Mouse (Mus musculus) CH12.LX (cell line): ENCODE data around the gene Ttyh3. TPM values are rescaled to one million over a fixed set of nuclear protein-coding genes. Genes with fewer than 3 reads are reported as not detected.

Experiments
- DNase-seq: peaks from one replicate; pipeline ENCODE4 v3.0.0-alpha.2; 2013; ENCODE audit errors: extremely low read depth
- H3K27ac ChIP-seq: 2 replicates; pipeline ENCODE4 v1.5.1; 2012; ENCODE audit warnings: low read depth, mild to moderate bottlenecking, control low read depth, moderate library complexity; ENCODE audit not compliant: insufficient read depth
- H3K27me3 ChIP-seq: replicated peaks from 2 replicates; pipeline ENCODE3; 2012; ENCODE audit warnings: inconsistent platforms
- H3K36me3 ChIP-seq, 2 experiments: replicated peaks in 1 of 2; 2 replicates each; pipeline versions ENCODE3 to v1.6.1; 2012; ENCODE audit warnings: inconsistent platforms in 1 of 2, low read length in 1 of 2, mild to moderate bottlenecking in 1 of 2, mixed read lengths in 1 of 2, moderate library complexity in 1 of 2; ENCODE audit not compliant: control insufficient read depth in 1 of 2, insufficient read depth in 1 of 2
- H3K4me1 ChIP-seq, 2 experiments: 2 replicates each; pipeline ENCODE4 v1.6.1; 2012; ENCODE audit warnings: inconsistent platforms in 1 of 2, moderate library complexity in 1 of 2; ENCODE audit not compliant: insufficient read depth in 2 of 2, control insufficient read depth in 1 of 2
- H3K4me2 ChIP-seq: 2 replicates; pipeline ENCODE4 v1.6.1; 2012; ENCODE audit warnings: low read depth, mild to moderate bottlenecking, control low read depth; ENCODE audit not compliant: poor library complexity, insufficient read depth, severe bottlenecking
- H3K4me3 ChIP-seq, 3 experiments: fragments of 150-350 bp in 1 of 3; sonication (generic) in 1 of 3; replicated peaks in 1 of 3; 2 replicates each; pipeline versions ENCODE3 to v1.5.1; 2011 to 2012; ENCODE audit warnings: low read depth in 2 of 3, low read length in 2 of 3, mild to moderate bottlenecking in 2 of 3, moderate library complexity in 2 of 3, control low read depth in 1 of 3, improper control_type of control experiment in 1 of 3, inconsistent platforms in 1 of 3, mixed read lengths in 1 of 3; ENCODE audit not compliant: poor library complexity in 1 of 3
- H3K79me2 ChIP-seq: replicated peaks from 2 replicates; pipeline ENCODE4 v1.6.1; 2012; ENCODE audit warnings: mild to moderate bottlenecking, moderate library complexity; ENCODE audit not compliant: control insufficient read depth, poor library complexity, insufficient read depth, severe bottlenecking; ENCODE audit errors: extremely low read depth
- H3K9ac ChIP-seq: 2 replicates; pipeline ENCODE4 v1.6.1; 2012; ENCODE audit warnings: low read depth, mild to moderate bottlenecking, control low read depth, moderate library complexity; ENCODE audit not compliant: insufficient read depth
- H3K9me3 ChIP-seq: replicated peaks from 2 replicates; pipeline ENCODE3; 2012; ENCODE audit warnings: low read length, inconsistent platforms, mixed read lengths
- CHD1 ChIP-seq: IDR thresholded peaks from 2 replicates; pipeline ENCODE4 v1.6.1; 2012; ENCODE audit warnings: low read depth, low read length, improper control_type of control experiment, inconsistent platforms
- E2F4 ChIP-seq: IDR thresholded peaks from 2 replicates; pipeline ENCODE4 v1.6.1; 2011; ENCODE audit warnings: low read depth, low read length, improper control_type of control experiment; ENCODE audit not compliant: insufficient replicate concordance
- ELF1 ChIP-seq: IDR thresholded peaks from 2 replicates; pipeline ENCODE4 v1.6.1; 2014; ENCODE audit warnings: low read depth, mild to moderate bottlenecking, inconsistent platforms, low read length, improper control_type of control experiment
- EP300 ChIP-seq: IDR thresholded peaks from 2 replicates; pipeline ENCODE4 v1.6.1; 2011; ENCODE audit warnings: low read length, improper control_type of control experiment
- ETS1 ChIP-seq: conservative IDR thresholded peaks from 2 replicates; pipeline ENCODE4 v1.6.1; 2012; ENCODE audit warnings: low read depth, mild to moderate bottlenecking, inconsistent platforms, low read length, improper control_type of control experiment, moderate library complexity
- IRF4 ChIP-seq: IDR thresholded peaks from 2 replicates; pipeline ENCODE4 v1.6.1; 2014; ENCODE audit warnings: low read depth, mild to moderate bottlenecking, inconsistent platforms, low read length, improper control_type of control experiment
- MAFK ChIP-seq: IDR thresholded peaks from 2 replicates; pipeline ENCODE4 v1.6.1; 2011; ENCODE audit warnings: low read length, improper control_type of control experiment; ENCODE audit not compliant: insufficient replicate concordance
- MAX ChIP-seq: IDR thresholded peaks from 2 replicates; pipeline ENCODE4 v1.6.1; 2011; ENCODE audit warnings: low read length, improper control_type of control experiment
- MAZ ChIP-seq: IDR thresholded peaks from 2 replicates; pipeline ENCODE4 v1.6.1; 2012; ENCODE audit warnings: low read depth, mild to moderate bottlenecking, inconsistent platforms, low read length, improper control_type of control experiment, moderate library complexity
- PAX5 ChIP-seq: IDR thresholded peaks from 2 replicates; pipeline ENCODE4 v1.6.1; 2012; ENCODE audit warnings: low read length, inconsistent platforms, mixed read lengths
- POLR2A ChIP-seq: IDR thresholded peaks from 2 replicates; pipeline ENCODE4 v1.6.1; 2011; ENCODE audit warnings: low read depth, mild to moderate bottlenecking, improper control_type of control experiment, low read length
- RAD21 ChIP-seq: IDR thresholded peaks from 2 replicates; pipeline ENCODE4 v1.6.1; 2011; ENCODE audit warnings: low read depth, mild to moderate bottlenecking, low read length, improper control_type of control experiment, moderate library complexity
- RCOR1 ChIP-seq: conservative IDR thresholded peaks from 2 replicates; pipeline ENCODE4 v1.6.1; 2012; ENCODE audit warnings: low read depth, mild to moderate bottlenecking, inconsistent platforms, low read length, improper control_type of control experiment
- SIN3A ChIP-seq: IDR thresholded peaks from 2 replicates; pipeline ENCODE4 v1.6.1; 2012; ENCODE audit warnings: low read length, improper control_type of control experiment, inconsistent platforms
- USF2 ChIP-seq: conservative IDR thresholded peaks from 2 replicates; pipeline ENCODE4 v1.6.1; 2011; ENCODE audit warnings: low read depth, low read length, improper control_type of control experiment
- ZC3H11A ChIP-seq: IDR thresholded peaks from 2 replicates; pipeline ENCODE4 v1.6.1; 2012; ENCODE audit warnings: low read depth, mild to moderate bottlenecking, inconsistent platforms, low read length, improper control_type of control experiment
- ZMIZ1 ChIP-seq: IDR thresholded peaks from 2 replicates; pipeline ENCODE4 v1.6.1; 2012; ENCODE audit warnings: low read depth, mild to moderate bottlenecking, inconsistent platforms, low read length, improper control_type of control experiment
- dilution Hi-C: fragments of 300-500 bp; cut with MboI; formaldehyde crosslinking; loops from 2 replicates; pipeline ENCODE4 v1.14.3; 2020; ENCODE audit warnings: low sequenced_read_pairs; ENCODE audit not compliant: extremely low pct_unique_long_range_greater_than_20kb, extremely low pct_ligation_motif_present
- in situ Hi-C: fragments of 300-500 bp; cut with MboI; formaldehyde crosslinking; loops from 3 replicates; pipeline ENCODE4 v1.14.3; 2019; ENCODE audit warnings: low sequenced_read_pairs, low pct_ligation_motif_present, low pct_unique_long_range_greater_than_20kb, mixed read lengths
- polyA plus RNA-seq: library from polyadenylated mRNA; unstranded; fragments of >175 nt; gene quantifications from 2 replicates; pipeline ENCODE4 v1.2.1, GENCODE M21; 2012; ENCODE audit warnings: low read depth; ENCODE audit not compliant: insufficient read length
- total RNA-seq, 2 experiments: library from RNA; depleted of rRNA; stranded (reverse); fragments of 300-350 nt in 1 of 2; fragments of >200 nt in 1 of 2; gene quantifications; 2 replicates each; pipeline ENCODE4 v1.2.3; 2012 to 2014

Ttyh3 gene
- total and polyA plus RNA-seq, 3 experiments, result 0.31 to 6.3 (median 1.4) TPM

DNA sequence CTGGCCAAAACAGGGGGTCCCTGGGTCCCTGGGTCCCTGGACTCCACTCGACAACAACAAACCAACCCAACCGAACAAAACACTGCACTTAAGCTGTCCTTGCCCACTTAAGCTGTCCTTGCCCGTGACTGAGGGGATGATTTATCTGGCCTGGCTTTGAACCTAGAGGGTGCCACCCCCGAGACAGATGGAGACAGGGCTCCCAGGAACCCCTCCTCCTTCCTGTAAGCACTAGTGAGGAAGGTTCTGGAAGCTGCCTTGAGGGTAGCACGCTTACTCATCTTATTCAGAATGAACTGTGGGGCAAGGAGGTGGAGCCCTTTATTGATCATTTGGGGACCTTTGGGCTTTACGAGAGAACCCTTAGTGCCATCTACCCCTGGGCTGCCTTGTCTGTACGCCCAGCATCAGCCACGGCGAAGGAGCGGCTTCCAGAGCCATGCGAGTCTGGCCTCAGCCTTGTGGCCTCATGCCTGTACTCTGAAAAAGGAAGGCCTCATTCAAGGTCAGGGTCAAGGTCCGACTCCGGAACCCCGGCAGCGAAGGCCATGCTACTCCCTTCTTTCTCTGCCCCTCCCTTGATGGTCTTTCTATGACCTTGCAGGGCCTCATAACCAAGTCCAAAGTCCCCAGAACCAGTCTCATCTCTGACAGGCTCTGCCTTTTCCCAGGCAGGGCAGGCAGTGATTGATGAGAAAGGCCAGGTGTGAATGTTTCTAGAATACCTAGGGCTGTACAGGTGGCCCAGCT is 5.4 kb upstream of the Ttyh3 start:
- Histone ChIP-seq H3K36me3 (no peaks in the 10 kb centered on the region), H3K27ac (no peak overlapping the region), H3K4me2 (no peak overlapping the region), H3K27me3 (peaks cover 17% of the 10 kb centered on the region), H3K9ac (no peak overlapping the region), H3K4me3 (no peak overlapping the region), H3K9me3 (no peaks in the 10 kb centered on the region), H3K4me1 (peaks cover 0 to 4% of the 10 kb centered on the region in 2 experiments; a peak in 2 of 4 replicates), H3K79me2 (no peaks in the 10 kb centered on the region)
- DNase-seq, result no peak
- TF ChIP-seq ZC3H11A (no peak), ELF1 (no peak), IRF4 (no peak), POLR2A (no peak), ETS1 (no peak), EP300 (no peak), RCOR1 (no peak), E2F4 (no peak), MAX (no peak), MAFK (no peak)
- in situ Hi-C loops (no loop called here), dilution Hi-C loops (no loop called here)

DNA sequence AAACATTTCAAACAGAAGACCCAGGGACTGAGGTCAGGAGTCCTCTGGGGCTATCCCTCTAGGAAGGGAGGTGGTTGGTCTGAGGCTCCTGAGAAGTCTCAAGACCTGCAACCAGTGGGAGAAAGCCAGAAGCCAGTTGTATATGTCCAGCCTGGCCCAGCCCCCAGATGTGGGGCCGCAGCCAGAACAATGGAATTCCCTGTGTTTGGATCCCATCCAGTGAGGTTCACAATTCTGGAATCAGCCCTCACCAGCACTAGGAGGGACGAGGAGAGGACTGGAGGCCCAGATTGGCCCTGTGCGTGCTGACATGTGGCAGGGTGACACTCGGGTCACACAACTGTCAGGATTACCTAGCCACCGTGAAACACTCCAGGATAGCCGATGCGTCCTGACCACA is 3.8 kb upstream of the Ttyh3 start:
- H3K27me3 ChIP-seq, result peaks cover 25% of the 10 kb centered on the region
- no peaks in the 10 kb centered on the region for H3K79me2 ChIP-seq
- no peak overlapping the region for H3K9ac ChIP-seq
- DNase-seq, result no peak
- H3K9me3 ChIP-seq, result no peaks in the 10 kb centered on the region
- H3K4me1 ChIP-seq, result peaks cover 6 to 16% of the 10 kb centered on the region in 2 experiments
- H3K27ac ChIP-seq, result no peak overlapping the region
- in situ Hi-C loops (no loop called here), dilution Hi-C loops (no loop called here)
- H3K36me3 ChIP-seq, result no peaks in the 10 kb centered on the region
- H3K4me3 ChIP-seq, result no peak overlapping the region
- H3K4me2 ChIP-seq, result no peak overlapping the region
- TF ChIP-seq USF2, result no peak
- TF ChIP-seq EP300, result no peak
- no peak for TF ChIP-seq RAD21
- TF ChIP-seq PAX5, result no peak
- TF ChIP-seq MAZ, result no peak
- no peak for TF ChIP-seq ZMIZ1
- no peak for TF ChIP-seq CHD1
- no peak for TF ChIP-seq SIN3A
